Mouse (Mus musculus): Measurements from ENCODE around the gene Wnt5b. TPM values are rescaled to one million over a fixed set of nuclear protein-coding genes. Genes with fewer than 3 reads are reported as not detected.

Gene Wnt5b
- polyA plus RNA-seq, 1 experiment, result 0.16 TPM

GRCm38 (mm10) chr6:119478560-119479342 is 65.4 kb downstream of the Wnt5b start:
- Histone ChIP-seq H3K36me3 (ENCODE audit: control insufficient read depth, insufficient read depth) (peaks cover 17% of the 10 kb centered on the region), H3K4me3 (ENCODE audit: insufficient read depth, poor library complexity, severe bottlenecking) (peak overlapping the region; percentile 83), H3K27me3 (ENCODE audit: control insufficient read depth, insufficient read depth, insufficient read length) (no peaks in the 10 kb centered on the region), H3K79me3 (ENCODE audit: low read depth) (peaks cover 34% of the 10 kb centered on the region), H3ac (ENCODE audit: control insufficient read depth, insufficient read length, low read depth) (peak overlapping the region; percentile 77), H3K79me2 (ENCODE audit: control insufficient read depth, insufficient read depth) (peaks cover 42% of the 10 kb centered on the region)
- TF ChIP-seq MAX (IDR thresholded peaks at IDR 0.05) (no peak), USF1 (IDR thresholded peaks at IDR 0.05; ENCODE audit: low read depth) (no peak)

- Histone ChIP-seq H3K79me2 (ENCODE audit: control insufficient read depth, insufficient read depth) (peaks cover 32% of the 10 kb centered on the region), H3K27me3 (ENCODE audit: control insufficient read depth, insufficient read depth, insufficient read length) (no peaks in the 10 kb centered on the region), H3K36me3 (ENCODE audit: control insufficient read depth, insufficient read depth) (peaks cover 11% of the 10 kb centered on the region), H3K4me3 (ENCODE audit: insufficient read depth, poor library complexity, severe bottlenecking) (no peak overlapping the region), H3K79me3 (ENCODE audit: low read depth) (peaks cover 28% of the 10 kb centered on the region), H3ac (ENCODE audit: control insufficient read depth, insufficient read length, low read depth) (no peak overlapping the region)
- TF ChIP-seq MAX (IDR thresholded peaks at IDR 0.05) (no peak), USF1 (IDR thresholded peaks at IDR 0.05; ENCODE audit: low read depth) (no peak), MYOG (IDR thresholded peaks at IDR 0.05; ENCODE audit: control insufficient read depth, extremely low read depth, insufficient read length) (no peak), FOSL1 (IDR thresholded peaks at IDR 0.05; ENCODE audit: insufficient read depth, low read length, poor library complexity, severe bottlenecking) (no peak), CEBPB (IDR thresholded peaks at IDR 0.05; ENCODE audit: low read depth) (peak; percentile 25), CTCF (IDR thresholded peaks at IDR 0.05; ENCODE audit: control insufficient read depth, insufficient read depth, insufficient read length) (no peak), MYOD1 (IDR thresholded peaks at IDR 0.05; ENCODE audit: control insufficient read depth, insufficient read length, low read depth) (no peak)
These were observed 66.3 kb downstream of the Wnt5b start for GRCm38 (mm10) chr6:119477686-119478310.

GRCm38 (mm10) chr6:119475988-119476387 is 68.2 kb downstream of the Wnt5b start:
- Histone ChIP-seq H3ac (ENCODE audit: control insufficient read depth, insufficient read length, low read depth) (no peak overlapping the region), H3K79me3 (ENCODE audit: low read depth) (peaks cover 11% of the 10 kb centered on the region), H3K4me3 (ENCODE audit: insufficient read depth, poor library complexity, severe bottlenecking) (no peak overlapping the region), H3K36me3 (ENCODE audit: control insufficient read depth, insufficient read depth) (peaks cover 4% of the 10 kb centered on the region), H3K79me2 (ENCODE audit: control insufficient read depth, insufficient read depth) (peaks cover 14% of the 10 kb centered on the region), H3K27me3 (ENCODE audit: control insufficient read depth, insufficient read depth, insufficient read length) (no peaks in the 10 kb centered on the region)
- TF ChIP-seq CEBPB (IDR thresholded peaks at IDR 0.05; ENCODE audit: low read depth) (no peak), USF1 (IDR thresholded peaks at IDR 0.05; ENCODE audit: low read depth) (no peak), MYOG (IDR thresholded peaks at IDR 0.05; ENCODE audit: control insufficient read depth, extremely low read depth, insufficient read length) (no peak), CTCF (IDR thresholded peaks at IDR 0.05; ENCODE audit: control insufficient read depth, insufficient read depth, insufficient read length) (no peak), MAX (IDR thresholded peaks at IDR 0.05) (no peak), MYOD1 (IDR thresholded peaks at IDR 0.05; ENCODE audit: control insufficient read depth, insufficient read length, low read depth) (no peak), FOSL1 (IDR thresholded peaks at IDR 0.05; ENCODE audit: insufficient read depth, low read length, poor library complexity, severe bottlenecking) (no peak)

- no peaks in the 10 kb centered on the region for H3K27me3 ChIP-seq (ENCODE audit: control insufficient read depth, insufficient read depth, insufficient read length)
- TF ChIP-seq CTCF (IDR thresholded peaks at IDR 0.05; ENCODE audit: control insufficient read depth, insufficient read depth, insufficient read length) (no peak), MAX (IDR thresholded peaks at IDR 0.05) (no peak), USF1 (IDR thresholded peaks at IDR 0.05; ENCODE audit: low read depth) (no peak), MYOG (IDR thresholded peaks at IDR 0.05; ENCODE audit: control insufficient read depth, extremely low read depth, insufficient read length) (no peak), CEBPB (IDR thresholded peaks at IDR 0.05; ENCODE audit: low read depth) (no peak), MYOD1 (IDR thresholded peaks at IDR 0.05; ENCODE audit: control insufficient read depth, insufficient read length, low read depth) (no peak), FOSL1 (IDR thresholded peaks at IDR 0.05; ENCODE audit: insufficient read depth, low read length, poor library complexity, severe bottlenecking) (no peak)
- no peaks in the 10 kb centered on the region for H3K36me3 ChIP-seq (ENCODE audit: control insufficient read depth, insufficient read depth)
- H3ac ChIP-seq (ENCODE audit: control insufficient read depth, insufficient read length, low read depth), result no peak overlapping the region
- no peaks in the 10 kb centered on the region for H3K79me2 ChIP-seq (ENCODE audit: control insufficient read depth, insufficient read depth)
- no peak overlapping the region for H3K4me3 ChIP-seq (ENCODE audit: insufficient read depth, poor library complexity, severe bottlenecking)
- no peaks in the 10 kb centered on the region for H3K79me3 ChIP-seq (ENCODE audit: low read depth)
These were observed 70.2 kb downstream of the Wnt5b start for GRCm38 (mm10) chr6:119473992-119474391.

GRCm38 (mm10) chr6:119473446-119473845 is 70.7 kb downstream of the Wnt5b start:
- H3K4me3 ChIP-seq (ENCODE audit: insufficient read depth, poor library complexity, severe bottlenecking), result no peak overlapping the region
- no peaks in the 10 kb centered on the region for H3K79me3 ChIP-seq (ENCODE audit: low read depth)
- no peaks in the 10 kb centered on the region for H3K36me3 ChIP-seq (ENCODE audit: control insufficient read depth, insufficient read depth)
- H3K79me2 ChIP-seq (ENCODE audit: control insufficient read depth, insufficient read depth), result no peaks in the 10 kb centered on the region
- H3K27me3 ChIP-seq (ENCODE audit: control insufficient read depth, insufficient read depth, insufficient read length), result no peaks in the 10 kb centered on the region
- TF ChIP-seq MYOG (IDR thresholded peaks at IDR 0.05; ENCODE audit: control insufficient read depth, extremely low read depth, insufficient read length) (no peak), USF1 (IDR thresholded peaks at IDR 0.05; ENCODE audit: low read depth) (peak; percentile 53)
- no peak overlapping the region for H3ac ChIP-seq (ENCODE audit: control insufficient read depth, insufficient read length, low read depth)

GRCm38 (mm10) chr6:119472705-119473104 is 71.4 kb downstream of the Wnt5b start:
- TF ChIP-seq CTCF (IDR thresholded peaks at IDR 0.05; ENCODE audit: control insufficient read depth, insufficient read depth, insufficient read length) (no peak), CEBPB (IDR thresholded peaks at IDR 0.05; ENCODE audit: low read depth) (no peak), USF1 (IDR thresholded peaks at IDR 0.05; ENCODE audit: low read depth) (peak; percentile 58), MYOG (IDR thresholded peaks at IDR 0.05; ENCODE audit: control insufficient read depth, extremely low read depth, insufficient read length) (no peak)
- no peak overlapping the region for H3ac ChIP-seq (ENCODE audit: control insufficient read depth, insufficient read length, low read depth)
- no peaks in the 10 kb centered on the region for H3K79me3 ChIP-seq (ENCODE audit: low read depth)
- no peaks in the 10 kb centered on the region for H3K36me3 ChIP-seq (ENCODE audit: control insufficient read depth, insufficient read depth)
- H3K79me2 ChIP-seq (ENCODE audit: control insufficient read depth, insufficient read depth), result no peaks in the 10 kb centered on the region
- no peak overlapping the region for H3K4me3 ChIP-seq (ENCODE audit: insufficient read depth, poor library complexity, severe bottlenecking)
- H3K27me3 ChIP-seq (ENCODE audit: control insufficient read depth, insufficient read depth, insufficient read length), result no peaks in the 10 kb centered on the region

Measured in C2C12 (cell line).